Mouse (Mus musculus) lung, adult 2 months (tissue): ENCODE results near the gene Capn7.

Experiments
- CTCF ChIP-seq: fragments of 200-500 bp; IDR thresholded peaks from 2 replicates; pipeline ENCODE4 v1.5.1; 2011; ENCODE audit warnings: mild to moderate bottlenecking, low read length, control low read depth; ENCODE audit not compliant: insufficient read depth
- POLR2A ChIP-seq: fragments of 200-500 bp; IDR thresholded peaks from 2 replicates; pipeline ENCODE4 v1.6.1; 2011; ENCODE audit warnings: low read depth, mild to moderate bottlenecking, control low read depth, low read length, borderline replicate concordance; ENCODE audit errors: extremely low read depth

GRCm38 (mm10) chr14:31397791-31398595 lies 61.6 kb downstream of the Capn7 start:
- TF ChIP-seq CTCF (no peak), POLR2A (no peak)
